Mouse (Mus musculus) testis, adult 2 months (tissue): ENCODE measurements around the gene Megf11.

ENCODE experiments used
- CTCF ChIP-seq: fragments of 200-500 bp; IDR thresholded peaks from 2 replicates; pipeline ENCODE4 v1.5.1; 2012; ENCODE audit warnings: low read depth, mild to moderate bottlenecking, inconsistent platforms, low read length, moderate library complexity; ENCODE audit not compliant: control insufficient read depth, insufficient read depth, insufficient replicate concordance
- POLR2A ChIP-seq: fragments of 200-500 bp; IDR thresholded peaks from 2 replicates; pipeline ENCODE4 v1.6.1; 2012; ENCODE audit warnings: low read depth, mild to moderate bottlenecking, inconsistent platforms, low read length, moderate library complexity; ENCODE audit not compliant: control insufficient read depth

DNA sequence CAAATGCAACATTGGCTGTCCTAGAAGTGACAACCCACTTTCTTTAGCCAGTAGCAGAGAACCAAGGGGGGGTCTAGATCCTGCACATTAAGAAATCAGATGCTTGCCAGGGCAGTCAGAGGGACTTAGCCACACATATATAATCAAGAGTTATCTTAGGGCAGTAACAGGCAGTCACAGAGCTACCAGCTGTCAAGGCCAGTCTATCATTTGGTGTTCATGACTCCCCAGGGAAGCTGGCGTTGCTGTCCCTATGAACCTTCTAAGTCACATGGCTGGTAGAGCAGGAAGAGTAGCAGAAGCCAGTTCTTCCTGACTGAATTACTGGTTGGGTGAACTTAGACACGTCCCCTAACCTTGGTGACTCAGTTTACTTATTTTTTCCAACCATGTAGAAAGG lies 307.7 kb downstream of the Megf11 start:
- TF ChIP-seq POLR2A (no peak), CTCF (no peak)
